Mouse (Mus musculus) G1E (cell line): Measurements from ENCODE around the gene Olfr1425.
"Not testable (repeated sequence)": the region's sequence is repeated elsewhere in the genome, so short reads cannot be mapped to it uniquely, and the experiment has no call there.

ENCODE experiments used
- CTCF ChIP-seq: IDR thresholded peaks from 2 replicates; pipeline ENCODE4 v1.5.1; 2012; ENCODE audit warnings: low read depth, low read length, inconsistent platforms, mixed read lengths
- GATA1 ChIP-seq: IDR thresholded peaks from 2 replicates; pipeline ENCODE4 v1.6.1; 2012; ENCODE audit warnings: borderline replicate concordance, low read length, inconsistent platforms, mixed read lengths
- GATA2 ChIP-seq: IDR thresholded peaks from 2 replicates; pipeline ENCODE4 v1.6.1; 2012; ENCODE audit warnings: low read depth, low read length, inconsistent platforms, borderline replicate concordance
- POLR2AphosphoS5 ChIP-seq: IDR thresholded peaks from 2 replicates; pipeline ENCODE4 v1.6.1; 2012; ENCODE audit warnings: low read depth, low read length, inconsistent platforms; ENCODE audit not compliant: insufficient replicate concordance
- TAL1 ChIP-seq: conservative IDR thresholded peaks from 2 replicates; pipeline ENCODE4 v1.6.1; 2012; ENCODE audit warnings: low read depth, low read length, inconsistent platforms, mixed read lengths

DNA sequence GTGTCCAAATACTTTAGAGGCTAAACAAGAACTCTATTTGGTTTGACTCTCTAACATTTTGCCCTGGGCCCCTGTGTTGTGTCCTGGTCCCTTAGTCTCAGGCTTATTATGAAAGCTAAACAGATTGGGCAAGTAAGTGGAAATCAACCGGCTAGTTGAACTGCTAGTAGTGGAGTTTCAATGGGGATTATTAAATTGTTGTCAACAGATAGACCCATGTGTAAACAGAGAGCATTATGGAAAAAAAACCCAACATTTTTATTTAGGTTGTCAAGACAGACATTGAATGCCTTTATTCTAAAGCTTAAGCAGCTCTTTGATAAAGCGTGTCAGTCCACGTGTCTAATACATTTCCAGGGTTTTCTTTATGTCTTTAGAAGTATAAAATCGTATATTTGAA is at the start of gene Olfr1425:
- not testable (repeated sequence) for TF ChIP-seq CTCF, GATA1, GATA2, TAL1, POLR2AphosphoS5
